Mouse (Mus musculus) megakaryocyte, embryonic 14.5 days (primary cell): Measurements from ENCODE around the gene Cep135.

Source experiments
- FLI1 ChIP-seq: IDR thresholded peaks from 2 replicates; pipeline ENCODE4 v1.6.1; 2012; ENCODE audit warnings: low read length, inconsistent platforms, mixed read lengths
- GATA1 ChIP-seq: IDR thresholded peaks from 3 replicates; pipeline ENCODE4 v1.6.1; 2012; ENCODE audit warnings: mixed read lengths, low read length, inconsistent platforms, borderline replicate concordance

- TF ChIP-seq FLI1: no peak
- no peak for TF ChIP-seq GATA1
Observed at GRCm38 (mm10) chr5:76687961-76688600, 99.6 kb downstream of the Cep135 start.
